Mouse (Mus musculus) ES-Bruce4 (cell line): ENCODE data around the gene Mdfi. TPM values are rescaled to one million over a fixed set of nuclear protein-coding genes. Genes with fewer than 3 reads are reported as not detected.
A peak's percentile ranks its signal among the peaks of the same experiment; 100 is the strongest.

Experiments
- H3K27ac ChIP-seq: 2 replicates; pipeline ENCODE4 v1.5.1; 2012; ENCODE audit warnings: low read length, inconsistent platforms; ENCODE audit not compliant: insufficient read depth
- H3K27me3 ChIP-seq: 2 replicates; pipeline ENCODE4 v1.6.1; 2012; ENCODE audit warnings: mild to moderate bottlenecking, low read length, inconsistent platforms; ENCODE audit not compliant: control insufficient read depth, poor library complexity, insufficient read depth, severe bottlenecking
- H3K36me3 ChIP-seq: 2 replicates; pipeline ENCODE4 v1.6.1; 2012; ENCODE audit warnings: inconsistent platforms, mild to moderate bottlenecking, low read length, moderate library complexity; ENCODE audit not compliant: control insufficient read depth, poor library complexity, insufficient read depth, severe bottlenecking
- H3K4me1 ChIP-seq: one replicate; pipeline ENCODE4 v1.8.1; 2011; ENCODE audit warnings: low read length; ENCODE audit not compliant: control insufficient read depth, insufficient read depth
- H3K4me3 ChIP-seq: 2 replicates; pipeline ENCODE4 v1.5.1; 2011; ENCODE audit warnings: low read depth, mild to moderate bottlenecking, low read length
- H3K9ac ChIP-seq: 2 replicates; pipeline ENCODE4 v1.6.1; 2012; ENCODE audit warnings: low read depth, mild to moderate bottlenecking, inconsistent platforms; ENCODE audit not compliant: poor library complexity, severe bottlenecking
- H3K9me3 ChIP-seq: replicated peaks from 2 replicates; pipeline ENCODE4 v1.6.1; 2012; ENCODE audit warnings: mild to moderate bottlenecking, low read length, inconsistent platforms; ENCODE audit not compliant: control insufficient read depth, poor library complexity, insufficient read depth, severe bottlenecking
- CTCF ChIP-seq: IDR thresholded peaks from one replicate; pipeline ENCODE4 v1.8.1; 2011; ENCODE audit warnings: low read depth, low read length
- EP300 ChIP-seq: IDR thresholded peaks from 2 replicates; pipeline ENCODE4 v1.6.1; 2011; ENCODE audit warnings: low read depth, low read length; ENCODE audit not compliant: insufficient read depth
- POLR2A ChIP-seq: IDR thresholded peaks from one replicate; pipeline ENCODE4 v1.8.1; 2011; ENCODE audit warnings: low read length; ENCODE audit not compliant: insufficient read depth
- polyA plus RNA-seq: library from polyadenylated mRNA; stranded (reverse); fragments of >200 nt; gene quantifications from 2 replicates; pipeline ENCODE4 v1.2.4, GENCODE M21; 2011; ENCODE audit warnings: low read depth; ENCODE audit not compliant: missing spikeins, insufficient read depth, insufficient read length

The Mdfi gene
- polyA plus RNA-seq = 22.3 and 27.9 TPM in 2 replicates

DNA sequence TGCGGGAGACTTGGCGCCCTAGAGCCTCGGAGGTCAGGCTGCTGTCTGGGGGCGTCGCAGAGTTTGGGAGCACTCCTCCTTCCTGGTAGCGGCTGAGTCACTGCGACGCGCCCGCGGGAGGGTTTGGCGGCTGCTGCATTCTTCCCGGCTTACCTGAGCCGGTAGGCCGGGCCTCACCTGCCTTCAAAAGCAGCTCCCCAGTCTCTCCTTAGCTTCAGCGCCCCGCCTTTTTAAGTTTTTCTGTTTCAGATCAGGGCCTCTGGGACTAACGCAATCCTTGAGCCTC is at the start of gene Mdfi:
Mdfi (minus strand) TSS at position 210 of the 286 bp plus-strand sequence.
- Histone ChIP-seq H3K4me1 (no peaks in the 10 kb centered on the region), H3K36me3 (no peaks in the 10 kb centered on the region), H3K27ac (no peak within 1 kb of the TSS), H3K9me3 (no peaks in the 10 kb centered on the region), H3K4me3 (peak within 1 kb of the TSS; percentile 38), H3K27me3 (peaks cover 2% of the 10 kb centered on the region; the same call in 1 of the 2 replicates), H3K9ac (peak within 1 kb of the TSS; percentile 32)
- TF ChIP-seq CTCF = no peak
- TF ChIP-seq EP300 = 0 out of 2 replicates have a peak, but pooled peaks have one; percentile 10

DNA sequence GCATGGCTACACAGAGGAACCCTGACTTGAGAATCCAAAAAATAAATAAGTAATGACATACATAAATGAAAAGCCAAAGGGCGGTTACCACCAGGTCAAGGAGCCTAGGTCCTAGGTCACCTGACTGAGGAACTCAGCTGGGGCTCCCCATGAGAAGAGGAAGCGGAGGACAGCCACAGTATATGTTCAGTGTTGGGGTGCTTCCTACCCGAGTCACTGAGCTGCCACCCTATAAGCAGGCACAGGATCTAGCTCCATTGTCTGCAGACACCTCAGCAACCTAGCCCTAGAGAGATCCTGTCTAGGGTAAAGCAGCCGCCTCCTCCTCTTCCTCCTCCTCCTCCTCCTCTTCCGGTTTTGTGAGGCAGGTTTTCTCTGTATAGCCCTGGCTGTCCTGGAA is 48.6 kb upstream of the Mdfi start:
- no peak overlapping the region for H3K9ac ChIP-seq
- H3K9me3 ChIP-seq = no peaks in the 10 kb centered on the region
- no peak overlapping the region for H3K4me3 ChIP-seq
- peaks cover 7% of the 10 kb centered on the region; the same call in 1 of the 2 replicates for H3K36me3 ChIP-seq
- H3K27ac ChIP-seq = no peak overlapping the region
- no peaks in the 10 kb centered on the region for H3K27me3 ChIP-seq
- peaks cover 24% of the 10 kb centered on the region for H3K4me1 ChIP-seq
- TF ChIP-seq EP300 = no peak
- no peak for TF ChIP-seq CTCF
- no peak for TF ChIP-seq POLR2A

DNA sequence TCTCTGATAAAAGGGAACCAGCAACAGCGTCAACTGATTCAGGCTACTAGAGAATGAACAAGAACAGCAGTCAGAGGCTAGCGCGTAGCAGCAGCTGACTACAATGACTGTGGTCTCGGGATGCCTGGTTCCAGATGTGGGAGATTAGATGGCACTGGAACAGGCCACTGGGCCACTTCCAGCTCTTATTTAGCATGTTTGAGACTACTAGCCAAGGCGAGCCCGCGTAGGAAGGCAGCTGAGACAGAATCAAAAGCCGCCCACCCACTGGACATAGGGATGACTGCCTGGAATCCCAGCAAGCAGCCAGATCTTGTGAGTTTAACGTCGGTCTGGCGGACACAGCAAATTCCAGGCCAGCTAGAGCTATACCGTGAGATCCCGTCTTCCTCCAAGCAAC is 46.8 kb upstream of the Mdfi start:
- H3K4me3 ChIP-seq = no peak overlapping the region

DNA sequence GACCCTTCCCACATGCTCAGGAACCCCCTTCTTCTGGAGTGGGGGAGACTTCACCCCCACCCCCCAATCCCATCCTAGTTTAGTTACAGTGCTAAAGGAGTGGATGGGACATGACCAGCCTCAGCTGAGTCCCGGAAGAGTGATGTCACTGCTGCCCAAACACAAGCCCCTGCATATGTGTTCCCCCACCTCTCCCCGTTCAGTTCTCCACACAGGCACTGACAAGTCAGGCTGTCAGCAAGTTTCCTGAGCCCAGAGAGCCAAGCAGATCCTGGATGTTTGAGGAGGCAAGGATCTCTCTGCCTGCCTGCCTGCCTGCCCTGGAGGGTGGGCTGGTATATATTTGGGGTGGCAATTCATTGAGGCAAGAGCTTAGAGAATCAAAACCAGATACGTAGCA is 44.7 kb upstream of the Mdfi start:
- Histone ChIP-seq H3K9ac (no peak overlapping the region), H3K9me3 (no peaks in the 10 kb centered on the region), H3K36me3 (0 out of 2 replicates have a peak, but pooled peaks cover 4% of the 10 kb centered on the region), H3K27me3 (no peaks in the 10 kb centered on the region), H3K4me3 (no peak overlapping the region), H3K27ac (no peak overlapping the region), H3K4me1 (peaks cover 36% of the 10 kb centered on the region)
- no peak for TF ChIP-seq CTCF
- no peak for TF ChIP-seq POLR2A
- TF ChIP-seq EP300 = no peak

More for the DNA sequence above, 46.8 kb upstream of the Mdfi start:
- Histone ChIP-seq H3K9ac (no peak overlapping the region), H3K27ac (no peak overlapping the region), H3K4me1 (peaks cover 30% of the 10 kb centered on the region), H3K27me3 (no peaks in the 10 kb centered on the region), H3K9me3 (no peaks in the 10 kb centered on the region), H3K36me3 (peaks cover 7% of the 10 kb centered on the region; the same call in 1 of the 2 replicates)
- no peak for TF ChIP-seq POLR2A
- no peak for TF ChIP-seq EP300
- TF ChIP-seq CTCF = no peak

DNA sequence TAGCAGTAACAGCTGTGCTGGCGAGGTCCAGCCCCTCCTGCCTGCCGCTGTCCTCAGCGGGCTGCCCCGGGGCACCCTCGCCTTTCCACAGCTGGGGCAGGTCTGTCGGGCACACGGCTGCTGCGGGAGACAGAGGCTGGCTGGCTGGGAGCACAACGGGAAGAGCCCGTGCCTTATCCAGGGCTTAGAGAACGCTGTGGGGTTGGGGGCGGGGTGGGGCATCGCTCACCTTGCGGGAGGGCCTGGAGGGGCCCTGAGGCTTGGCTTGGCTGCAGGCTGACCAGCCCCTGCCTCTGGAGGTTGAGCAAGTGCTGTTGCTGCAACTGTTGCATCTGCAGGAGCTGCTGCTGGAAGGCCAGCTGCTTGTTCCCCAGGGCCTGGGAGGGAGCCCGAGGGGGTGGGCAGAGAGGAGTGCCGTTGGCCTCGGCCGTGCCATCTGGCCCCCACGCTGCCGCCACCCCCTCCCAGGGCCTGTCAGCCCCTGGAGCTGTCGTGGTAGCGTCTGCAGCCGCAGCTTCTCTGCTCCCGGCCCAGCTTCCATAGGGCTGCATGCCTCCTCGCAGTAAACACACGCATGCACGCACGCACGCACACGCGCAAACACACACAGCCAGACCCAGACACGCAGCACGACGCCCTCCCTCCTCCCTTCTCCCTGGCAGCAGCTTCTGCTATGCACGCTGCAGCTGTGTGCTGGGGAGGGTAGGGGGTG is 44.0 kb upstream of the Mdfi start:
- Histone ChIP-seq H3K9ac (no peak overlapping the region), H3K9me3 (no peaks in the 10 kb centered on the region), H3K27me3 (no peaks in the 10 kb centered on the region), H3K4me1 (peaks cover 36% of the 10 kb centered on the region), H3K27ac (no peak overlapping the region), H3K36me3 (no peaks in the 10 kb centered on the region), H3K4me3 (no peak overlapping the region)
- TF ChIP-seq POLR2A (no peak), EP300 (0 out of 2 replicates have a peak, but pooled peaks have one; percentile 9)

DNA sequence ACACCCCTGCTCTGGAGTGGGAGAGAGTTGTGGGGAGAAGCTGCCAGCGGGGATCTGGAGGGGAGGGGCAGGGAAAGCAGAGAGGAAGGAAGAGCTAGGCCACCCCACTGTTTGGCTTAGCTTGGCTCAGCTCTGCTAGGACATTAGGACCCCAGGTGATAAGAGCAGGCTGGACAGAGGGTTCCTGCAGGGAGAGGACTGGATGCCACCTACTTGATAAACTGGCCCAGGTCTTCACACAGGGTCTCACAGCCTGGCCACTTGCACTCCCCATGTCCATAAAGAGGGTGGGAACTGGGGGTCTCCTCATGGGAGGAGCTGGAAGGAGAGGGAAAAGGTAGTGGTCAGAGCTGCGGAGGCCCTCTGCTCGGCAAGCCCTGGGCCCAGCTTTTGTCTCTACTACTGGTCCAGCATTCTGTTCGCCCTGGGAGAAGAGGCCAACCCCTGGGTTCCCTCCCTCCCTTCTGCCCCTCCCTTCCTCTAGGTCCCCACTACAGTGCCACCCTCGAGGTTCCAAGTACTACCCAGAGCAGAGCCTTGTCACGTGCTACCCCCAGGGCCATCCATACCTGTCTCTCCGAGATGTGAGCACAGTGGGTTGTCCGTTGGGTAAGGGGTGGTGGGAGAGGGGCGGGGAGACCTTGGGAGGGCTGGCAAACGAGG is 43.4 kb upstream of the Mdfi start:
- H3K4me1 ChIP-seq = peaks cover 36% of the 10 kb centered on the region
- peak overlapping the region; percentile 2; the same call in 1 of the 2 replicates for H3K27ac ChIP-seq
- no peak overlapping the region for H3K4me3 ChIP-seq

More for the DNA sequence above, 43.4 kb upstream of the Mdfi start:
- Histone ChIP-seq H3K27me3 (no peaks in the 10 kb centered on the region), H3K9ac (no peak overlapping the region), H3K9me3 (no peaks in the 10 kb centered on the region), H3K36me3 (no peaks in the 10 kb centered on the region)
- TF ChIP-seq POLR2A = no peak
- no peak for TF ChIP-seq EP300
- TF ChIP-seq CTCF = no peak
